Mouse (Mus musculus): ENCODE results near the gene Psmd14. TPM values are rescaled to one million over a fixed set of nuclear protein-coding genes. Genes with fewer than 3 reads are reported as not detected.

Psmd14 gene
- polyA plus RNA-seq (2017; shearing (Covaris generic)) = 195 TPM

DNA sequence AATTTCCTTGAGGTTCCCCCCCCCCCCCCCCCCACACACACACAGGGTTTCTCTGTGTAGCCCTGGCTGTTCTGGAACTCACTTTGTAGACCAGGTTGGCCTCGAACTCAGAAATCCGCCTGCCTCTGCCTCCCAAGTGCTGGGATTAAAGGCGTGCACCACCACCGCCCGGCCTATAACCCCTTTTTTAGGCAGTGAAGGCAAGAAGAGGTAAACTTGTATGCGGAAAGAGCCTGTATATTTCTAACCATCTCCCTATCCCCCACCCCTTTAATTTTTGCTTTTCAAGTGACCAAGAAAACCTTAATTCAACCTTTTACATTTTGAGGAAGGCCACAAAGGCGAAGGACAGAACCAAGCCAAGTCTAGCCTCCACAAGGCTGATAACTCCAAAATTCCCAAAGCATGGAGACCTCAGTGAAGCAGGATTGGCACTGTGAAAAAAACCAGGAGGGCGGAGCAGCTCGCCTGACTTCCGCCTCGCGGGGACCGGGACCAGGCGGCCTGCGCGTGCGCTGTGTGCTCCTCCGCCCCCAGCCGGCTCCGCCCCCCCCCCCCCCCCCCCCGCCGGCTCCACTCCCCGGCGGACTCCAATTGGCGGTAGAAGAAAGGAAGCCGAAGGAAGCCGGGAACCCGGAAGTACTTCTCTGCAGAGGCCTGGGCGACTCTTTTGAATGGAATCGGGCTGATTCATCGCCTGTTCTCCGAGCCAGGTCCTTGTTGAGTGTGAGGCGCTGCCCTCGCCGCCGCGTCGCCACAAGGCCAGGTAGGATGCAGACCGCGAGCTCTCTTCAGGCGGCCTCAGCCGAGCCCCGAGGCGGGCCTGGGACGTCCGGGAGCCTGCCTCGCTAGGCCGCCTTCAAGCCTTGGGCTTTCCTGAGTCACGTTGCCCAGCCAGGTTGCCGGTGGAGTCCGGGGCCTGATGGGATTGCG lies at the start of gene Psmd14:
TSS of gene Psmd14 (plus strand) at position 587 of the 933 bp plus-strand sequence.

DNA sequence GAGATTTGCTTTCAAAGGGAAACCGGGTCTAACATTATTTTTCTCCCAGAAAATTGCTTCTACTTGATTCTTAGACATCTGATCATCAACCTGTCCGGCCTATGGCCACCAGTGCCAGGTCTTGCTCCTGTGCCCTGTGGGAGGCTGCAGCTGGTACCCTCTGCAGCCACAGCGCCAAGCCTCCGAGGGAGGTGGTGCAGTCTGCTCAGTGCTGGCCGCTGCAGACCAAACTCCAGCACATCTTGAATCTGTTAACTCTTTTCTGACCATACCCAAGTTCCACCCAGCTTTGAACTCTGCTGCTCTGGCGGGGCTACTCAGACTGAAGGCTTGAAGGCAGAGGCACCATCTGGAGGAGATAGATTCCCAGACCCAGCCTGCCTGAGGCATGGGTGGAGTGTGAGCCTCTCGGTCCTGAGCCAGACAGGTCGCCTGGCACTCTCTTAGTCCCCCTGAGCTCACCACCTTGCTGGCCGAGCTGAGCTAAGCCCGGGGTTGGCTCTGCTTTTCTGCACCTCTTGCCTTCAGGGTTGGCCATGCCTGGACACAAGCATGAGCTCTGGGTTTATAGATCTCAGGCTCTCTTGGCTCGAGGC lies 91.3 kb downstream of the Psmd14 start, which contains the start of gene Tbr1:
TSS of gene Tbr1 (plus strand) at position 275 of the 596 bp plus-strand sequence.

Other genes with a start within 250 kb of the Psmd14 start
- 234 TPM for gene Tank, start 133.1 kb upstream of the Psmd14 start, polyA plus RNA-seq (2017; shearing (Covaris generic))
- gene Tbr1, start 91.2 kb downstream of the Psmd14 start, polyA plus RNA-seq (2017; shearing (Covaris generic)) = not detected